Mouse (Mus musculus) C3H10T1/2 (cell line): ENCODE measurements around the gene Olfr1322. TPM values are rescaled to one million over a fixed set of nuclear protein-coding genes. Genes with fewer than 3 reads are reported as not detected.

Source experiments
- polyA plus RNA-seq, 2 experiments: library from polyadenylated mRNA; unstranded; fragments of >200 nt; fragmentation: generic; extraction: Trizol; gene quantifications; one replicate each; pipeline ENCODE4 v1.2.1; 2012; ENCODE audit warnings: missing spikeins in 2 of 2

Gene Olfr1322
- not detected for polyA plus RNA-seq

GRCm38 (mm10) chrX:49891383-49891782 lies at the start of gene Olfr1322:
Olfr1322 (minus strand) TSS chrX:49891483.

Other genes starting within 250 kb of the Olfr1322 start
- gene Olfr1320, start 219.2 kb downstream of the Olfr1322 start, polyA plus RNA-seq, result not detected
- gene Olfr1321, start 156.4 kb downstream of the Olfr1322 start, polyA plus RNA-seq, result not detected
- gene Igsf1, start 93.7 kb downstream of the Olfr1322 start, polyA plus RNA-seq, result not detected
- gene Olfr1323, start 127.9 kb upstream of the Olfr1322 start, polyA plus RNA-seq, result not detected